Comparison of ENCODE assay signal across 9 mouse cellular contexts in the genomic region with DNA sequence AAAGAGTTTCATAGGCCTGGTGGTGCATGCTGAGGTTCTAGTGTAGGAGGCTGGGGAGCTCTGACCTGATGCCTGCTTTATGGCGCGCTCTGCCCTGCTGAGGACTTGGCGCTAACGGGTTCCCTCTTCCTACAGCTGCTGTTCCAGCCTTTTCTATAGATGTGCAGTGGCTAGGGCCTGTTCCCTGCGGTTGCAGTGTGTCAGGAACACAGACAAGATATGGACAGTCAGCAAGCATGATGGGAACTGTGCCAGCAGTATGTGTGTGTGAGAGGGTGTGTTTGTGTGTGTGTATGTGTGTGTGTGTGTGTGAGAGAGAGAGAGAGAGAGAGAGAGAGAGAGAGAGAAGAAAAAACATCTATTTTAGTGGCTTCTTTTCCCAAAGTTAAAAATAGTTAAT. TPM values are rescaled to one million over a fixed set of nuclear protein-coding genes. Genes with fewer than 3 reads are reported as not detected.
A peak's percentile ranks its signal among the peaks of the same experiment; 100 is the strongest.
DNase-seq lines count a peak whose midpoint lies in the region; ATAC-seq and TF ChIP-seq lines count a peak whose summit lies in the region.
"Had no signal": no experiment of that assay in that cellular context is flagged by ENCODE, and none has a peak within 500 bp of the region (broad histone marks: within the 10 kb centered on the region; RNA-seq: fewer than 3 reads in every experiment).

No protein-coding gene starts in this region.

- H3K9me3 ChIP-seq in heart, embryonic 11.5 days (replicated peaks; ENCODE audit: control insufficient read depth, low read length), result no peaks in the 10 kb centered on the region
- H3K9me3 ChIP-seq in lung, postnatal 0 days (ENCODE audit: low read length), result no peaks in the 10 kb centered on the region
- H3K9me3 ChIP-seq in heart, embryonic 13.5 days, result no peaks in the 10 kb centered on the region
- H3K9me3 ChIP-seq: neural tube, embryonic 12.5 days had no signal

- H3K27ac ChIP-seq in heart, embryonic 11.5 days (ENCODE audit: low read depth, low read length), result peak overlapping the region; percentile 78
- peak overlapping the region; percentile 79 for H3K27ac ChIP-seq in lung, postnatal 0 days (ENCODE audit: low read length)
- H3K27ac ChIP-seq in heart, embryonic 13.5 days (replicated peaks), result peak overlapping the region; percentile 73
- H3K27ac ChIP-seq in macrophage, result 0 out of 2 replicates have a peak overlapping the region, but pooled peaks have one; percentile 28
- H3K27ac ChIP-seq: neural tube, embryonic 12.5 days had no signal

- H3K27me3 ChIP-seq in heart, embryonic 11.5 days (ENCODE audit: control insufficient read depth, insufficient read depth, low read length), result no peaks in the 10 kb centered on the region
- no peaks in the 10 kb centered on the region for H3K27me3 ChIP-seq in lung, postnatal 0 days (replicated peaks; ENCODE audit: insufficient read depth, low read length)
- H3K27me3 ChIP-seq in heart, embryonic 13.5 days (replicated peaks), result no peaks in the 10 kb centered on the region
- H3K27me3 ChIP-seq: neural tube, embryonic 12.5 days had no signal

- TF ChIP-seq CTCF in lung, postnatal 0 days (IDR thresholded peaks at IDR 0.05), result no peak

- 64% methylated on average over 5 of the region's 5 CpGs for WGBS in heart, embryonic 11.5 days (ENCODE audit: insufficient replicate concordance)
- 66% methylated on average over 5 of the region's 5 CpGs for WGBS in lung, postnatal 0 days
- WGBS in heart, embryonic 13.5 days, result 59% methylated on average over 5 of the region's 5 CpGs
- WGBS in macrophage (ENCODE audit: missing documents), result 90% methylated on average over 5 of the region's 5 CpGs

- intact Hi-C loops in heart, postnatal 36 days (cut with DNase I), result no loop called here

- H3K9ac ChIP-seq in heart, embryonic 11.5 days (ENCODE audit: low read depth, low read length), result no peak overlapping the region
- H3K9ac ChIP-seq in lung, postnatal 0 days (replicated peaks; ENCODE audit: low read depth), result no peak overlapping the region
- 0 out of 2 replicates have a peak overlapping the region, but pooled peaks have one; percentile 24 for H3K9ac ChIP-seq in heart, embryonic 13.5 days
- H3K9ac ChIP-seq: neural tube, embryonic 12.5 days had no signal

- peaks cover 100% of the 10 kb centered on the region for H3K79me2 ChIP-seq in macrophage (ENCODE audit: inconsistent target)

- peak overlapping the region; percentile 11; the same call in 1 of the 2 replicates for H3K4me2 ChIP-seq in heart, embryonic 11.5 days
- no peak overlapping the region for H3K4me2 ChIP-seq in lung, postnatal 0 days (replicated peaks; ENCODE audit: low read depth, low read length)
- no peak overlapping the region for H3K4me2 ChIP-seq in heart, embryonic 13.5 days
- H3K4me2 ChIP-seq: neural tube, embryonic 12.5 days had no signal

- H3K4me3 ChIP-seq in heart, embryonic 11.5 days (ENCODE audit: low read depth, low read length), result no peak overlapping the region
- H3K4me3 ChIP-seq in lung, postnatal 0 days (ENCODE audit: low read depth, low read length), result no peak overlapping the region
- no peak overlapping the region for H3K4me3 ChIP-seq in heart, embryonic 13.5 days
- no peak overlapping the region for H3K4me3 ChIP-seq in macrophage (ENCODE audit: inconsistent target)
- H3K4me3 ChIP-seq: neural tube, embryonic 12.5 days had no signal

- no peak for ATAC-seq in heart, embryonic 11.5 days (replicated peaks; ENCODE audit: insufficient number of reproducible peaks, low FRiP score, low TSS enrichment)
- no peak; the same call in 1 of the 2 replicates for ATAC-seq in lung, postnatal 0 days
- ATAC-seq in heart, embryonic 13.5 days (ENCODE audit: extremely low read depth, insufficient number of reproducible peaks, low FRiP score, low TSS enrichment), result no peak

- no peaks in the 10 kb centered on the region for H3K36me3 ChIP-seq in heart, embryonic 11.5 days (ENCODE audit: control insufficient read depth, insufficient read depth, low read length)
- H3K36me3 ChIP-seq in lung, postnatal 0 days (ENCODE audit: insufficient read depth, low read length), result no peaks in the 10 kb centered on the region
- no peaks in the 10 kb centered on the region for H3K36me3 ChIP-seq in heart, embryonic 13.5 days
- no peaks in the 10 kb centered on the region for H3K36me3 ChIP-seq in macrophage (ENCODE audit: inconsistent target)
- H3K36me3 ChIP-seq: neural tube, embryonic 12.5 days had no signal

- H3K4me1 ChIP-seq in heart, embryonic 11.5 days (ENCODE audit: control insufficient read depth, insufficient read depth, low read length), result peaks cover 36% of the 10 kb centered on the region
- peaks cover 46% of the 10 kb centered on the region; the same call in 1 of the 2 replicates for H3K4me1 ChIP-seq in lung, postnatal 0 days (ENCODE audit: insufficient read depth, low read depth, low read length)
- H3K4me1 ChIP-seq in heart, embryonic 13.5 days, result peaks cover 65% of the 10 kb centered on the region

- DNase-seq in heart, postnatal 36 days, result no peak
- DNase-seq in lung, postnatal 0 days (ENCODE audit: low spot score), result peak; percentile 34
- no peak for DNase-seq in lung, postnatal 14 days
- no peak for DNase-seq in thymus, postnatal 0 days (ENCODE audit: low spot score)
- no peak for DNase-seq in ovary, adult 18-20 months (ENCODE audit: low spot score)

- TF ChIP-seq EP300 in lung, postnatal 0 days (IDR thresholded peaks at IDR 0.05), result no peak

RNA-seq across cellular contexts. Expression of a gene that starts 29.4 kb away (rescaled TPM):
- 50.4 and 53.0 TPM in 2 replicates for polyA plus RNA-seq in heart, embryonic 11.5 days (2014; fragmentation: Nextera tagmentation; extraction: Ambion mirVana)
- 10 to 100 TPM; 22.6 to 23.7 TPM for total RNA-seq in heart, postnatal 36 days (2021)
- polyA plus RNA-seq in lung, postnatal 0 days (2015; fragmentation: Nextera tagmentation; extraction: Ambion mirVana), result 40.1 and 42.1 TPM in 2 replicates
- polyA plus RNA-seq in heart, embryonic 13.5 days (2015; fragmentation: Nextera tagmentation; extraction: Ambion mirVana), result 44.1 and 46.1 TPM in 2 replicates
- 10 to 100 TPM in 23 of 26 experiments, 1 to 10 TPM in 3; 6.5 to 90.9 (median 38.4) TPM for total RNA-seq in macrophage (2018; cell fraction: chromatin; rRNA removed)
- total RNA-seq in macrophage (2018; cell fraction: cytosol; rRNA removed), result 10 to 100 TPM; 20.8 to 41.0 (median 29.5) TPM
- total RNA-seq in macrophage (2018; cell fraction: nucleus; rRNA removed), result 10 to 100 TPM; 11.6 to 82.1 (median 32.2) TPM
- polyA plus RNA-seq in macrophage (2018), result 34.5 to 39.1 TPM (median 37.0 TPM) in 3 replicates
- 60.6 and 61.5 TPM in 2 replicates for polyA plus RNA-seq in thymus, postnatal 0 days (2015; fragmentation: Nextera tagmentation; extraction: Ambion mirVana)

RNA-seq across cellular contexts. Expression of a gene that starts 29.9 kb away (rescaled TPM):
- 5.5 and 6.9 TPM in 2 replicates for polyA plus RNA-seq in heart, embryonic 11.5 days (2014; fragmentation: Nextera tagmentation; extraction: Ambion mirVana)
- 10 to 100 TPM; 54.3 to 54.6 TPM for total RNA-seq in heart, postnatal 36 days (2021)
- 25.4 and 25.5 TPM in 2 replicates for polyA plus RNA-seq in lung, postnatal 0 days (2015; fragmentation: Nextera tagmentation; extraction: Ambion mirVana)
- 7.7 and 8.2 TPM in 2 replicates for polyA plus RNA-seq in heart, embryonic 13.5 days (2015; fragmentation: Nextera tagmentation; extraction: Ambion mirVana)
- total RNA-seq in macrophage (2018; cell fraction: chromatin; rRNA removed), result 100 to 1,000 TPM in 22 of 26 experiments, 10 to 100 TPM in 4; 38.3 to 296 (median 144) TPM
- total RNA-seq in macrophage (2018; cell fraction: cytosol; rRNA removed), result 10 to 100 TPM; 14.0 to 52.9 (median 29.3) TPM
- 100 to 1,000 TPM in 13 of 26 experiments, 10 to 100 TPM in 13; 34.3 to 144 (median 101) TPM for total RNA-seq in macrophage (2018; cell fraction: nucleus; rRNA removed)
- 12.3 to 26.5 TPM (median 21.0 TPM) in 3 replicates for polyA plus RNA-seq in macrophage (2018)
- polyA plus RNA-seq in thymus, postnatal 0 days (2015; fragmentation: Nextera tagmentation; extraction: Ambion mirVana), result 14.5 and 16.8 TPM in 2 replicates

Comparison
In these comparisons a context has a peak if more than half of its experiments do, and no peak if none do; other contexts are left out.
1. H3K27ac ChIP-seq: peak in every context shown above with its lines; median percentile 79 in lung, postnatal 0 days; 78 in heart, embryonic 11.5 days; 73 in heart, embryonic 13.5 days; 28 in macrophage.